Mouse (Mus musculus): ENCODE results near the gene Abhd12. TPM values are rescaled to one million over a fixed set of nuclear protein-coding genes. Genes with fewer than 3 reads are reported as not detected.

Abhd12 gene
- polyA plus RNA-seq, 1 experiment = not detected

GRCm38 (mm10) chr2:150812816-150813215 lies 91.7 kb downstream of the Abhd12 start:
- no peak overlapping the region for H3K4me3 ChIP-seq (ENCODE audit: insufficient read depth, low read depth, low read length)
- WGBS = 94% methylated on average over 6 of the region's 6 CpGs
- H3K27ac ChIP-seq (ENCODE audit: insufficient read depth, low read depth, low read length) = no peak overlapping the region
- peaks cover 8% of the 10 kb centered on the region; the same call in 1 of the 2 replicates for H3K4me1 ChIP-seq (ENCODE audit: control insufficient read depth, insufficient read depth, low read length)
- TF ChIP-seq CTCF (IDR thresholded peaks at IDR 0.05; ENCODE audit: insufficient read depth, low read depth, low read length) (no peak), POLR2A (IDR thresholded peaks at IDR 0.05; ENCODE audit: insufficient read depth, low read depth, low read length) (no peak)

DNA sequence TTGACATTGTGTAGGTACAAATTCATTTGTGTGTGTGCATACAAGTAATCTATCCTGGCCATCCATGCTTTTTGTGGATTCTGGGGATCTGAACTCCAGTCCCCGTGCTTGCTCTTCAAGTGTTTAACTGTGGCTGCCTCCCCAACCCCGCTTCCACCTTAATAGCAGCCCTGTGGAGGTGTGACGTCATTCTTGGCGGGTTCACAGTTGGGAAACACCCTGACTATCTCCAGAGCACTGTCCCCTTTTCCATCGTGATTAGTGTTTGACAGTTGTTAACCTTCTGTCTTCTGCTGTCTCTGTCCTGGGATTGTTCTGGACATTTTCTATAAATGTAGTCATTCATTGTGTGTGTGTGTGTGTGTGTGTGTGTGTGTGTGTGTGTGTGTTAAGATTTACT lies 93.9 kb downstream of the Abhd12 start:
- Histone ChIP-seq H3K4me1 (ENCODE audit: control insufficient read depth, insufficient read depth, low read length) (no peaks in the 10 kb centered on the region), H3K4me3 (ENCODE audit: insufficient read depth, low read depth, low read length) (no peak overlapping the region), H3K27ac (ENCODE audit: insufficient read depth, low read depth, low read length) (no peak overlapping the region)
- TF ChIP-seq POLR2A (IDR thresholded peaks at IDR 0.05; ENCODE audit: insufficient read depth, low read depth, low read length) (no peak), CTCF (IDR thresholded peaks at IDR 0.05; ENCODE audit: insufficient read depth, low read depth, low read length) (no peak)
- WGBS = 77% methylated on average over 5 of the region's 5 CpGs

DNA sequence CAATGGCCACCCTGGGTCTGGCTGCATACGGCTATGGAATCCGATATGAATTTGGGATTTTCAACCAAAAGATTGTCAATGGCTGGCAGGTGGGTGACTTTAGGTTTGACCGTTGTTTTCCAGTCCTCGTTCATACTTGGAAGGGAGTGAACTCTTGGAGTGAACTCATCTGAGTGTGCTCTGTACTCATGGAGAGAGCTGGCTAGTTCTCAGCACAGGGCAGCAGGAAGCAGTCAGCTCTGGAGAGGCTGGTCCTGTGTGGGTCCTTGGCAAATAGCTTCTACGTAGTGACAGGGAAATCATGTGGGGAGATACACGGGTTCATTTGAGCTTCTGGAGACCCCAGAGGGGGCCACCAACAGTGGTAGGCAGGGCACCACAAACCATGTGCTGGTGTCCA lies 95.7 kb downstream of the Abhd12 start:
- Histone ChIP-seq H3K4me1 (ENCODE audit: control insufficient read depth, insufficient read depth, low read length) (no peaks in the 10 kb centered on the region), H3K4me3 (ENCODE audit: insufficient read depth, low read depth, low read length) (no peak overlapping the region), H3K27ac (ENCODE audit: insufficient read depth, low read depth, low read length) (no peak overlapping the region)
- WGBS = 55% methylated on average over 6 of the region's 6 CpGs
- TF ChIP-seq POLR2A (IDR thresholded peaks at IDR 0.05; ENCODE audit: insufficient read depth, low read depth, low read length) (no peak), CTCF (IDR thresholded peaks at IDR 0.05; ENCODE audit: insufficient read depth, low read depth, low read length) (no peak)

DNA sequence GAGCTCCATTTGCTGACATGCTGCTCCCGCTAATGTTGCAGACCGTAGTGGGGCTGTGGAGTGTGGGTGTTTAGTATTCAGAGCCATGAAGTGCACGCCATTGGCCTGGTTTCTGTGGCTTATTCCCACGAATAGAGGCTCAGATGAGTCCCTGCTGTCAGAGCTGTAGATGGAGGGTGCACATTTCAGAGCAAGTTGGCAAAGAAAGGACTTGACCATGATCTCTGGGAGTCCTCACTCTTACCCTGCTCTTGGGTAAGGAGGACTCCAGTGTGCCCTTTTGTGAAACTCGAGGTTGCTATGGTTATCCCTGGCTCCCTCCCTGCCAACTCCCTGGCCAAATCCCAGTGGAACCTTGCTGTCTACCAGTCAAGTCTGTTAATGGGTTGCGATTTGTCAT lies 96.2 kb downstream of the Abhd12 start:
- Histone ChIP-seq H3K4me3 (ENCODE audit: insufficient read depth, low read depth, low read length) (no peak overlapping the region), H3K27ac (ENCODE audit: insufficient read depth, low read depth, low read length) (no peak overlapping the region), H3K4me1 (ENCODE audit: control insufficient read depth, insufficient read depth, low read length) (no peaks in the 10 kb centered on the region)
- WGBS = 34% methylated on average over 6 of the region's 6 CpGs
- TF ChIP-seq POLR2A (IDR thresholded peaks at IDR 0.05; ENCODE audit: insufficient read depth, low read depth, low read length) (no peak), CTCF (IDR thresholded peaks at IDR 0.05; ENCODE audit: insufficient read depth, low read depth, low read length) (no peak)

DNA sequence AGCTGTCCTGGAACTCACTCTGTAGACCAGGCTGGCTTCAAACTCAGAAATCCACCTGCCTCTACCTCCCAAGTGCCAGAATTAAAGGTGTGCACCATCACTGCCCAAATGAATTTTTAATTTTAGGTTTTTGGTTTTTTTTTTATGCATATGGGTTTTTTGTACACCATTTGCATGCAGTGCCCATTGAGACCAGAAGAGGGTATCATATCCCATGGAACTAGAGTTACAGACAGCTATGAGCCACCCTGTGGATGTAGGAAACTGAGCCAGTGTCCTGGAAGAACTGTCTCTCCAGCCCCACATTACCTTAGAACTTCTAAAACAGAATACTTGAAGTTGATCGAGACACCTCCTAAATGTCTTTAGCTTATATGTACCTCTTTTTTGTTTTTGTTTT lies 101.5 kb downstream of the Abhd12 start:
- WGBS = 93% methylated on average over 1 of the region's 1 CpGs

DNA sequence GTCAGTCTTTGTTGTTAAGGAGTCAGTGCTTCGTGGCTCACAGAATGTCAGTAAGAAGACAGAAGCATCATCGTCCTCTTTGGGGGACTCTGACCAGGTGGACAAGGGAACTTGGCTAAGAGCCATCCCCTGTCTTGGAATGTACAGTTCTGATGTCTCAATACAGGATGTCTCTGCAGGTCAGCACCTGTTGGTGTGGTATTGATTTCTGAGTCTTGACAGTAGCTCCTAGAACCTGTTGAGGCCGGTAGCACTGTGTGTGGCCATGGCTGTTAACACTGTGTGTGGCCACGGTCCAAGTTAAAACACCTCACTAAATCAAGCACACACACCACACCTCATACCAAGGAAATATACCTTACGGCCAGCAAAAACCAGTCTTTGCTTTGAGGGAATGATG lies 103.9 kb downstream of the Abhd12 start:
- TF ChIP-seq POLR2A (IDR thresholded peaks at IDR 0.05; ENCODE audit: insufficient read depth, low read depth, low read length) (no peak), CTCF (IDR thresholded peaks at IDR 0.05; ENCODE audit: insufficient read depth, low read depth, low read length) (no peak)
- Histone ChIP-seq H3K27ac (ENCODE audit: insufficient read depth, low read depth, low read length) (no peak overlapping the region), H3K4me3 (ENCODE audit: insufficient read depth, low read depth, low read length) (no peak overlapping the region), H3K4me1 (ENCODE audit: control insufficient read depth, insufficient read depth, low read length) (no peaks in the 10 kb centered on the region)
- WGBS = 84% methylated on average over 5 of the region's 5 CpGs

More for the DNA sequence above, 101.5 kb downstream of the Abhd12 start:
- H3K4me1 ChIP-seq (ENCODE audit: control insufficient read depth, insufficient read depth, low read length) = no peaks in the 10 kb centered on the region
- H3K27ac ChIP-seq (ENCODE audit: insufficient read depth, low read depth, low read length) = no peak overlapping the region
- TF ChIP-seq CTCF (IDR thresholded peaks at IDR 0.05; ENCODE audit: insufficient read depth, low read depth, low read length) (no peak), POLR2A (IDR thresholded peaks at IDR 0.05; ENCODE audit: insufficient read depth, low read depth, low read length) (no peak)
- no peak overlapping the region for H3K4me3 ChIP-seq (ENCODE audit: insufficient read depth, low read depth, low read length)

- 81% methylated on average over 7 of the region's 7 CpGs for WGBS
- TF ChIP-seq POLR2A (IDR thresholded peaks at IDR 0.05; ENCODE audit: insufficient read depth, low read depth, low read length) (no peak), CTCF (IDR thresholded peaks at IDR 0.05; ENCODE audit: insufficient read depth, low read depth, low read length) (no peak)
- Histone ChIP-seq H3K4me3 (ENCODE audit: insufficient read depth, low read depth, low read length) (no peak overlapping the region), H3K27ac (ENCODE audit: insufficient read depth, low read depth, low read length) (no peak overlapping the region), H3K4me1 (ENCODE audit: control insufficient read depth, insufficient read depth, low read length) (no peaks in the 10 kb centered on the region)
Measured at GRCm38 (mm10) chr2:150798084-150798483, 106.5 kb downstream of the Abhd12 start.

GRCm38 (mm10) chr2:150793320-150793719 lies 111.2 kb downstream of the Abhd12 start:
- Histone ChIP-seq H3K27ac (ENCODE audit: insufficient read depth, low read depth, low read length) (no peak overlapping the region), H3K4me1 (ENCODE audit: control insufficient read depth, insufficient read depth, low read length) (peaks cover 6% of the 10 kb centered on the region), H3K4me3 (ENCODE audit: insufficient read depth, low read depth, low read length) (no peak overlapping the region)
- TF ChIP-seq POLR2A (IDR thresholded peaks at IDR 0.05; ENCODE audit: insufficient read depth, low read depth, low read length) (no peak), CTCF (IDR thresholded peaks at IDR 0.05; ENCODE audit: insufficient read depth, low read depth, low read length) (no peak)
- 80% methylated on average over 4 of the region's 4 CpGs for WGBS

- no peak for TF ChIP-seq CTCF (IDR thresholded peaks at IDR 0.05; ENCODE audit: insufficient read depth, low read depth, low read length)
- no peak for TF ChIP-seq POLR2A (IDR thresholded peaks at IDR 0.05; ENCODE audit: insufficient read depth, low read depth, low read length)
- Histone ChIP-seq H3K4me3 (ENCODE audit: insufficient read depth, low read depth, low read length) (peak overlapping the region; percentile 3; the same call in 1 of the 2 replicates), H3K4me1 (ENCODE audit: control insufficient read depth, insufficient read depth, low read length) (peaks cover 11% of the 10 kb centered on the region), H3K27ac (ENCODE audit: insufficient read depth, low read depth, low read length) (peak overlapping the region; percentile 5; the same call in 1 of the 2 replicates)
- 31% methylated on average over 4 of the region's 4 CpGs for WGBS
Measured at GRCm38 (mm10) chr2:150788768-150789550, 115.6 kb downstream of the Abhd12 start.
